Mouse (Mus musculus) layer of hippocampus, postnatal 25 days (tissue): ENCODE measurements at regions not wholly inside any gene's neighbourhood (a gene's known extent, or its start where the extent isn't known, plus 50 kb on each side); places are given as distances from the start of the nearest gene placed in this dataset.

Experiments
- DNase-seq, 2 experiments: peaks; one replicate each; pipeline ENCODE4 v3.0.0; 2022; ENCODE audit warnings: mixed read lengths in 2 of 2, low spot score in 1 of 2; ENCODE audit errors: extremely low spot score in 1 of 2

DNA sequence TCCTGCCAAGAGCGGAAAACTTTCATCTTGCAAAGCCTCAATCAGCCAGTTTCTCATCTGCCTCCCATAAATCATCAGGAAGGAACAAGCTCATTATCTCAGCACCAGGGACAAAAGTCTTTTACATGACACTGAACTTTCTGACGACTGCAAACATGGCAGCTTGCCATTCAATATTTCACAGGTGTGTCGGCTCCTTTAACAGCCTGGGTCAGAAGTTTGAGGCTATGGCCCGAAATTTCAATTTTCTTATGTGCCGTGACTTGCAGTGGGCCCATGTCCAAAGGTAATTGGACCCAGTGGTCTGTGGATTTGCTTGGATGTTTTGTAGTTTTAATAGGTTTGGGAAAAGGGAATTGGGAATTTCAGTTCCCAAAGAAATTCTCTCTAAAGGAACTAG is 330.3 kb upstream of the Sel1l start:
- no peak for DNase-seq

DNA sequence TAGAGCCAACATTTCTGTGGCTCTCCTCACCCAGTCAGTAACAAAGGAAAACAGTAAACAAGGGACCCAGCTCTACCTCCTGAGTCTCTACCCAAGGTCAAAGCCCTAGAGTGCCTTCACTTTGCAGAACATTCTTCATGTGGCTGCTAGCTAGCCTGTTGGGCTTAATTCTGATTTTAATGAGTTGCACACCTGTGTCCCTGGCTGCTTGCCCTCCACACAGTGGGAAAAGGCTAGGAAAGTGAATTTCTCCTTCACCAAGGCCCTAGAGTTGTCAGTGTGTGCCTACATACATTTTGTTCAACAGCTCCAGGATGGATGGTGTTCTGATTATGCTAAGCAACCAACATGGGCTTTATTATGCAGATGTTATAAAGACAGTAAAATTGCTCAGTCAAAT is 307.8 kb upstream of the Sel1l start:
- DNase-seq, result no peak

- DNase-seq, result no peak
Measured at GRCm38 (mm10) chr12:92152922-92153235, 303.9 kb upstream of the Sel1l start.

- no peak for DNase-seq
Measured at GRCm38 (mm10) chr12:92152043-92152921, 303.3 kb upstream of the Sel1l start.

DNA sequence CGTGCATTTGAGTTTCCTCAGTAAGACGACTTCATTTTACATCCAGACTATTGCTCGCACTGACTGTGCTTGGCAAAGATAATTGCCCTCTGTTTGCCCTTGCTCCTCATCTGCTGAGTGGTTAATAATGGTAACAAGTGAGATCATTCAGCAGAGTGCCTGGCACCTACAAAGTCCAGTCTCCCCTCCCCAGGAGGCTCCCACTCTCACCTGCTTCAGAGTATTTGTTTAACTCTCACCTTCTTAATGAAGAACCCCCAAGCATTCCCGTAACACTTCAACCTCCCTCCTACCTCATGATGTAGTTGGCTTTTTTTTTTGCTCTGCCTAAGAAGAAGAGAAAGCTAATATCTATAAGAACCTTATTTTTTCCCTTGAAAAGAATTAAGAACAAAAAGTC is 288.6 kb upstream of the Sel1l start:
- DNase-seq, result no peak

DNA sequence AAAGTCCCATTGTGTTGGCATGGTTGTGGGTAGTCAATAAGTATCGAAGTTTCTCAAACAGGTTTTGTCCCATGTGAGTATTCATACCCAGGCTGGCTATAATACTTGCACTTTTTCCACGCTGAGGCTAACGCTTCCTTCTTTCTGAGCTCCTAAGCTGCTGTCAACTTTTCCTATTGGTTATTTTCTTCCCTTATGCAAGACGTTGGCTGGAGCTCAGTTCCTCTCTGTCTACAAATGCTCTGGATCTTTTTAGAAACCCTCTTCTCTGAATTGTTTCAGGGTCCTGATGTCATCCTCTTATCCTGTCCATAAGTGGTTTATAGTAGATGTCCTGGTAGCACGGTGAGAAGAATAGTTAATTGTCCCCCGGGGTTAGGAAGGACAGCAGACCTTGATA is 278.7 kb upstream of the Sel1l start:
- no peak for DNase-seq

GRCm38 (mm10) chr12:92120164-92120815 is 271.3 kb upstream of the Sel1l start:
- DNase-seq, result no peak

DNA sequence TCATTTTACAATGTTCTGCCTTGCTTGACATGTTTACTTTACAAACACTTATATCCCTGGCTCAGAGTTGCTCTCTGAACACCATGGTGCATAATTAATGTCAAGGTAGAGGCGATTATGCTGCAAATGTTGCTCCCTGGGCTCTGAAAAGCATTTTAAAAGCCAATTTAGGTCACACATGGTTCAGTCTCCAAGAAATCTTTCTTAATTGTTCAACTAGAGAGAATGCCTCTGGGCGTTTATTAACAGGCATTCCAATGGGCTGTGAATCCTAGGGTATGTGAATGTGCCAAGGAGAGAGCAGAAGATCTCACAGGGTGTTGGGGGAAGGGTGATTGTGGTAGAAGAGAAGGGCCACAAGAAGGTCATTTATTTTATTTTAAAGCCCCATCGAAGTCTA is 260.7 kb upstream of the Sel1l start:
- DNase-seq, result no peak

DNA sequence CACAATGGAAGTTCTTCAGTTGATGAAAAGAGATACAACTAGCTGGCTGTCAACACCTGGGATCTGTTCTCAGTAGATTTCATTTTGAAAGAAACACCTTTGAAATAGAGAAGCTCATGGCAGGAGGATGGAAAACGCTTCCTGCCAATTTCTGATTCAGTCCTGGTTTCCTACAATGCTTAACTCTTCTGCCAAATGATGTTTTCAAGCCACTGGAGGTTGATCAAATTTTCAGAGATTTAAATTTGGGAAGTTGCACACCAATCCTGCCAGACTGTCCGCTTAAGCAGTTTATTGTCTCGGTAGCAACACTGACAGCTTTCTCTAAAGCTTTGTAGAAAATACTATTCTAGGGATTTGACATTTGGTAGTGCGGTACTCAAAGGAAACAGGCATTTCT is 251.1 kb upstream of the Sel1l start:
- no peak for DNase-seq

GRCm38 (mm10) chr12:92092794-92093365 is 243.9 kb upstream of the Sel1l start:
- no peak for DNase-seq

DNA sequence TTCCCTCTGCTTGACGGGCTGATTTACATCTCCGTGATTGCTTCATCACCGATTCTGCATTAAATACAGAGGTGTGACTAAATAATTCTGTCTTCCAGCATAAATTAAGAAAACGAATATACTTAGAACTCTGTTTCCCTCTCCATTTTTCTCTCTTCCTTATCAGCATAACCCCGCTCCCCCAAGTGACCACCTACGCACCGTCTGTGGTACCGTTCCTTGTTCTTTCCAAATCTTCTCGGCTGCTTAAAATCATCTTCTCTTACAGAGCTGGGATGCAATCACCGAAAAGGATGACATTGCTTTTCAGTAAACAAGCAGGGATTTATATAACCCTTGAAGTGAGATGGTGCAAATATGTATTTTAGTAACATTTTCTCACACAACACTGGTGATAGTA is 224.3 kb upstream of the Sel1l start:
- peak; percentile 21 to 41 for DNase-seq

- no peak for DNase-seq
Measured at GRCm38 (mm10) chr12:92062731-92063130, 213.8 kb upstream of the Sel1l start.

GRCm38 (mm10) chr12:92040481-92040880 is 191.5 kb upstream of the Sel1l start:
- no peak for DNase-seq

GRCm38 (mm10) chr12:92029192-92029591 is 180.2 kb upstream of the Sel1l start:
- no peak for DNase-seq

DNA sequence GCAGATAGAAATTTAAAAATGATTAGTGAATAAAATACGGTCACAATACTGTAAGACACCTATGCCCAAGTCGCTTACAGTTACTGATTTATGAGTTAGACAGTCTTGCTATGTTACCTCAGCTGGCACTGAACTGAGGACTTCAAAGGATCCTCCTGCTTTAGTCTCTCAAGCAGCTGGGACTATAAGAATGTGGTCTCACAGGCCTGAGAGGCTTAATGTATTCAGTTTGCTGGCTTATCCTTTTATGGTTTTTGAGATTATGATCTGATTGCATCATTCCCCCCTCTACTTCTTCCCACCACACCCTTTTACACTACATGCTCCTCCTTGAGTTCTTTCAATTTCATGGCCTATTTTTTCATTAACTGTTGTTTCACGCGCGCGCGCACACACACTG is 179.4 kb upstream of the Sel1l start:
- no peak for DNase-seq

GRCm38 (mm10) chr12:92024461-92025218 is 175.7 kb upstream of the Sel1l start:
- no peak for DNase-seq

DNA sequence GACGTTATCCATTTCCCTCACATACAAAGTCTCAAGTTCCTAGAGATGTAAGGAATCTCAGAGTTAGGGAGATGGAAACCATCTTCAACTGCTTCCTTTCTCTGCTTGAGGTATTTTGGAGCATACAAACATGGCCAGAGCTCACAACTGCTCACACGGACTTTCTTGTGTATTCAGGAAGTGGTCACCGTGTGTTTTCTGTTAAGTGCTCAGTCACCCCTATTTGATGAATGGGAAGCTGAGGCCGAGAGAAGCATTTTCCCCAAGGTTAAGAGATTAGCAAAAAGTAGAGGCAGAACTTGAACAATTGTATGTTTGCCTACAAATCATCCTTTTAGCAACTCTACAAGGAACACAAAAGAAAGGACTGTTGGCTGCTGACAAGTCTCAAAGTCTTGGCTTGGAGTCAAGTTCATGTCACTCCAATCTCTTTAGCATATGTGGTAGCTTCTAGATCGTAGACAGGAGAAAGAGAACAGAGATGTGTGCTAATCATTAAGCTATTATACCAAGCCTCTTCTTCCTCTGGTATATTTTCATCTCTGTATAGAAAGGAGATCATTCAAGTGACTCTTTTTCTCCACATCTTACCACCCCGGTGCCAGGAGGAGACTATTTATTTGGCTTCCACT is 170.8 kb upstream of the Sel1l start:
- no peak for DNase-seq

GRCm38 (mm10) chr12:92015373-92015772 is 166.4 kb upstream of the Sel1l start:
- no peak for DNase-seq

GRCm38 (mm10) chr12:92013979-92014378 is 165.0 kb upstream of the Sel1l start:
- DNase-seq, result no peak

- DNase-seq, result peak; percentile 25 to 74
Measured at GRCm38 (mm10) chr12:92013244-92013643, 164.3 kb upstream of the Sel1l start.
